Comparison of ENCODE assay signal across 26 mouse cellular contexts in the genomic region with DNA sequence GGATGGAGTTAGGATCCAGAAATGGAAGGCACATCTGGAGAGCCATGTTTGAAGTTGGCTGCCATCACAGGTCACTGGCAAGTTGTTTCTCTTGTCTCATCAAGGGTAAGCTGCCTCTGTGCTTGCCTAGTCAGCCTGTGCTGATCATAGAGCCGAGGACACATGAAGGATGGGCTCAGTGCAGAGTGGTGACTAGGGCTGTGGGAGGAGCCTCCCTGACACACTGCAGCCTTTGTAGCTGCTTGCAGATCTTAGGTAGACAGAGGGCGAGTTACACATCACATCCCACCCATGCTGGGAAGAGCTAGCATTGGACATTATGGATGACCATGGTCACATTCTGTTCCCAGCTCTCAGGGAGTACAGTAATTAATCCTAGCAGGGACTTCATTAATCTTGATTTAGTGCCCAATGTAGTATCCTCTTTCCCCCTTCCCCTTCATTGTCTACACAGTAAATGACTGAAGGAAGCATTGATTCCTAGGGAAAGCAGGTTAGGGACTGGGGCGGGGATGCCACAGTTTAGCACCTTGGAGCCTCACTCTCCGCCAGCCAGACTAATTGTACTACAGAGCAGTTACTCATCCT.
"Had no signal": no experiment of that assay in that cellular context is flagged by ENCODE, and none has a peak within 500 bp of the region (broad histone marks: within the 10 kb centered on the region; RNA-seq: fewer than 3 reads in every experiment).

No protein-coding gene starts in this region.

- H3K36me3 ChIP-seq: limb, embryonic 10.5 days; limb, embryonic 13.5 days; liver, embryonic 12.5 days; liver, embryonic 15.5 days; lung, embryonic 15.5 days; midbrain, embryonic 10.5 days; midbrain, embryonic 13.5 days; neural tube, embryonic 13.5 days had no signal

- H3K9ac ChIP-seq: limb, embryonic 13.5 days; liver, embryonic 12.5 days; liver, embryonic 15.5 days; lung, embryonic 15.5 days; midbrain, embryonic 13.5 days; neural tube, embryonic 13.5 days had no signal

- DNase-seq: kidney, adult 11 months; kidney, postnatal 25 days; layer of hippocampus, adult 9-11 months; liver; lung, adult 18-20 months; lung, postnatal 10 days; lung, postnatal 36 days; right cerebral cortex, adult 18-20 months; right cerebral cortex, postnatal 14 days; right cerebral cortex, postnatal 4 days; thymus, adult 2 months; thymus, postnatal 14 days; thymus, postnatal 4 days had no signal

- H3K9me3 ChIP-seq: limb, embryonic 10.5 days; limb, embryonic 13.5 days; liver, embryonic 12.5 days; liver, embryonic 15.5 days; lung, embryonic 15.5 days; midbrain, embryonic 10.5 days; midbrain, embryonic 13.5 days; neural tube, embryonic 13.5 days had no signal

- H3K27ac ChIP-seq: layer of hippocampus, adult 2 months; limb, embryonic 10.5 days; limb, embryonic 13.5 days; liver, embryonic 12.5 days; liver, embryonic 15.5 days; lung, embryonic 15.5 days; midbrain, embryonic 10.5 days; midbrain, embryonic 13.5 days; neural tube, embryonic 13.5 days; stomach, postnatal 0 days had no signal

- H3K4me3 ChIP-seq: layer of hippocampus, adult 2 months; limb, embryonic 10.5 days; limb, embryonic 13.5 days; liver, embryonic 12.5 days; liver, embryonic 15.5 days; lung, embryonic 15.5 days; megakaryocyte, embryonic 14.5 days; midbrain, embryonic 10.5 days; midbrain, embryonic 13.5 days; myocyte; neural tube, embryonic 13.5 days had no signal

- H3K27me3 ChIP-seq: limb, embryonic 13.5 days; liver, embryonic 15.5 days; midbrain, embryonic 13.5 days; neural tube, embryonic 13.5 days had no signal

- H3K4me1 ChIP-seq: liver, embryonic 12.5 days; liver, embryonic 15.5 days; lung, embryonic 15.5 days; megakaryocyte, embryonic 14.5 days had no signal

- ATAC-seq: liver, embryonic 12.5 days; midbrain, embryonic 13.5 days; midbrain, embryonic 16.5 days had no signal

- H3K4me2 ChIP-seq: limb, embryonic 13.5 days; liver, embryonic 12.5 days; liver, embryonic 15.5 days; lung, embryonic 15.5 days; midbrain, embryonic 13.5 days; neural tube, embryonic 13.5 days had no signal
